Mouse (Mus musculus) brain, adult 2 months (tissue): ENCODE measurements around the gene Anp32b.

Experiments used
- DNase-seq: peaks from one replicate; pipeline ENCODE4 v3.0.0; 2011; ENCODE audit warnings: low read depth, low spot score

The Anp32b gene

DNA sequence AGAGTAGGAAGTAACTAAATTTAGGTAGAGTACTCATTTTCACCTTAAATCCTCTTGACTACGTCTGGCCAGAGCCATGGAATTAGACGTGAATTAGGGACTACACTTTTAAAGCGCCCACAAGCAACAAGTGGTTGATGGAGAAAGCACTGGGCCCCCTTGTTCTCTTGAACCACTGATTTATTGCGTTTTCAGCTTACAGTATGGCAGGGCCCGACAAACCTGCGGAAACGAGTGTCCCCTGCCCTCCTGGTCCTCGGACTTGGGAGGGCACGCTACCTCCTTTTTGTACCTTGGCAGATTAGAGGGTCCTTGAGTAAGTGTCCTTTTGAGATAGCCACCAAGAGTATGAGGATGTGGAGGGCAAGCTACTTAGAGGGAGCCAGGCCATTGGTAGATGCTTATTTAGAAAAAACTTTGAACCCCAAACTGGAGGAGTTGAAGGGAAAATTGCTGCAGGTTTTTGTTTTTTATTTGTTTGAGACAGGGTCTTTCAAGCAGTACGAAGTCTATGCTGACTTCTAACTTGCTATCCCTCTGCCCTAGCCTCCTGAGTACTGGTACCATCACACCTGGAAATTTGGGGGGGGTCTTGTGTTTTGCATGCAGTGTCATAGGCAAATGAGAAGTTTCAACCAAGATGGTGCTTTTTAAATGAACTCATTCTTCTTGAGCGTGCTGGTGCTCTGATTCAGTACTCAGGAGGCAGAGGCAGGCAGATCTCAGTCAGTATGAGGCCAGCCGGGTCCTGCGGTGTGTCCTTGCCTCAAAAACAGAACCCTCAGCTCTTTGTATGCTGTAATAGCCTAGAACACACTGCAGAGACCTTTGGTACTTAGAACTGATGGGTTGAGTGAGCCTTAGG, 2.4 kb downstream of the Anp32b start:
- DNase-seq = no peak

DNA sequence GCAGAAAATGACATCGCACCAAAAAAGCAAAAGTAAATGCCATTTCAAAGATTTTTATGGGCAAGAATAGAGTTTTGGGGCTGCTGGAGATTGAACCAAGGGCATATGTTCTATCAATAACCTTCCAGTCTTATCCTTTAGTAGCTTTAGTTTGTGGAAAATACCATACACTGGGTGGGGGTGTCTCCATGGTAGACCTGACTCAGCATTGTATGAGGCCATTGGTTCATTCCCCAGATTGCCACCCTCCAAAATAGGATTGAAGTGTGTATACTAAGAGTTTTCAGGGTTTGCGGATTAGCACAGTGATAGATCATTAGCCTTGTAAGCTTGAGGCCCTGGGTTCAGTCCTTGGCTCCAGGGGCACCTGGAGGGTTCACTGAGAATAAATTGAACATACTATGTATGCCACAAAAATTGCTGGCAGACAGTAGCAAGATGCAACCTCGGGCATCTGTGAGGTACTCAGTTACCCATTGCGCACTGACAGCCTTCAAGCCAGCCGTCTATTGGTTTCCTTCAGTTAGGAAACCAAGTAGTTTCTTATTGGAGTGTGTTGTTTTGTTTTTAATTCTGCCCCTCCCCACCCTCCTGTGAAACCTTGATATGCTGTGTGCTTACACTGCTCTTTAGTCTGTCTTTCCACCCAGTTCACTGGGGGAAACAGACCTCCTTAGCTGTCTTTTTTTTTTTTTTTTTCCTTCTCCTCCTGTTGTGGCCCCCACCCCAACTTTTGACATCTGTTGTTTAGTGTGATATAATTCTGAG, 3.6 kb downstream of the Anp32b start:
- DNase-seq = no peak

- DNase-seq = no peak
These were observed 6.1 kb downstream of the Anp32b start for GRCm38 (mm10) chr4:46456762-46457161.

GRCm38 (mm10) chr4:46457186-46457585, 6.5 kb downstream of the Anp32b start:
- no peak for DNase-seq

DNA sequence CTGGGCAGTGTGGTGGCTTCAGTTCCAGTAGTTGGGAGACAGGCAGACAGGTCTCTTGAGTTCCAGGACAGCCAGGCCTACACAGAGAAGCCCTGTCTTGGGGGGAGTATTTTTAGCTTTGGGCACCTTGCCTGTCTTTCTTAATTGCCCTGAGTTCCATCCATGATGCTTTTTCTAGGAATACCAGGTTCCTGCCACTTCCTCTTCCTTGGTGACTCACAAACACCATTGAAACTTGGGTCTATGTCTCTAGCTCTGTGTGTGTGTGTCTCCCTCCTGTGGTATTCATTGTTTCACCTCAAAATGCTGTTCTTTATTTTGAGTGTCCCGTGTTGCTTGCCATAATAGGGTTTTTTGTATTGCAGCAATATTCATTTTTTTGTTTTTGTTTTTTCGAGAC, 7.7 kb downstream of the Anp32b start:
- peak; percentile 30 for DNase-seq

DNA sequence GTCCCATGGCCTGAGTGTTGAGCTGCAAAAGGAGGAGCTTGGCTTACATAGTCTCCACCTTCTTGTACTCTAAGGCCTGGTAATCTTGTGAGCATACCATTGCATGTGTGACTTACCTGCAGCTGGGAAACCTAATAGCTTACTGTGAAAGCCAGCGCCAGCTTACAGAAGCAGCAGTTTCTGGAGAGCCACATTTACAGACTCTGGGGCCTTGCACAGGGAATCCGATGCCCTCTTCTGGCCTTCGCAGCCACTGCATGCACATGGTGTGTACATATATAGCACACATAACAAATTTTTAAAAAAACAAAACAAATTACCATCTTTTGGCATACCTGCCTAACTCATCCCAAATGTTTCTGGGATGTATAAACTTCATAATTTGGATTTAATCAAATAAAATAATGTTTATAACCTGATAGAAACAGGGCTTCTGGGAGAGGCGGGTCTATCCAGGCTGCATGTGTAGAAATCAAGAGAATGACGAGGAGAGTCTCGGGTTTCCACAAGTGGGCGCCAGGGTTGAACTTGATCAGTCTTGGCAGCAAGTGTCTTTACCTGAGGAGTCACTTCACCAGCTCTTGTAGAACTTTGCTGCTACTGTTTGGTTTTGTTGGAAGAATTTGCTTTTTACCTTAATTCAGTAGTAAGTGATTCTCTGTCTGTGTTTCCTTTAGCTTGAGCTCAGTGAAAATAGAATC, 12.6 kb downstream of the Anp32b start:
- peak; percentile 44 for DNase-seq

DNA sequence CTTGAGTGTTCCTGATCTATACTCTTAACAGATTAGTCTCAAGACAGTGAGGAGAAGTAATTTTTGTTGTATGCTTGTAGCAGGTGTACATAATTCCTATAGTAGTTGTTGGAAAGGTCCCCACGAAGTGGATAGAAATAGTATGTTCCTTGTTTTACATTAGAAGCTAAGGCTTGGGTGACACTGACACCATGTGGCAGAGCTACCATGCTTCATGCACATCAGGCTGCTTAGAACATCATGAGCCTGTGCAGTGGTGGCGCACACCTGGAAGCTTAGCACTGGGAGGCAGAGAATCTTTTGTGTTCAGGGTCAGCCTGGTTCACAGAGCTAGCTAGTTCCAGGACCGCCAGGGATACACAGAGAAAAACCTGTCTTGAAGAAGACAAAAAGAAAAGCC, 15.0 kb downstream of the Anp32b start:
- DNase-seq = peak; percentile 42

- DNase-seq = no peak
These were observed 24.4 kb downstream of the Anp32b start for GRCm38 (mm10) chr4:46475101-46475500.

GRCm38 (mm10) chr4:46479081-46479480, 28.4 kb downstream of the Anp32b start:
- DNase-seq = no peak

DNA sequence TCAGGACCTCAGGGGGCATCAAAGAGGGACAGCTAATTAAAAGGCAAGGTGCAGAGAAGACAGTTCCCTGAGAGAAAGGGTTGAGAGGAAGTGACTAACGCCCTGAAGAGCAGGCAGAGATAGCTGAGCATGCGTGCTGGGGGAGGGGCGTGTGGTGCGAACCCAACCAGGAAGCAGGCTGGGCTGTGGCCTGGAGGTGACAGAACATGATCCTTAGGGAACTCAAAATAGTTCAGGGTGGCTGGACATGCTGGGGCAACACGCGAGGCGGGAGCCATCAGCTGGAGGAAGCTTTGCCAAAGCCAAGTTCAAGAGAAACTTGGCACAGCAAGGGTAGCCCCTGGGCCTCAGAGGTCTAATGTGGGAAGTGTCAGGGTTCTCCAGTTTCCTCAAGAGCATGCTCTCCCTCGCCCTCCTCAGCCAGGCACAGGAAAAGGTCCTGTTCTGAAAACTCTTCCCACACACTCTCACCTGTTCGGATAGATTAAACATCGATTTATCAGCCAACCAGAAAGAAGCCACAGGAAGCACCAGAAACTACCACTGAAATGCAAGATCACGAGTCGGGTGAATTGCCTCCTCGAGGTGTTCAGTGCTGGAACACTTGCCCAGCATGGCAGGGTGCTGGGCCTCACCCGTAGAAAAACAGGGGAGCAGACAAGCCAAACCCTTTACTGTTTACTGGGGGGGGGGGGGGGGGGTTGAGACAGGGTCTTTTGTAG, 35.2 kb downstream of the Anp32b start:
- DNase-seq = peak; percentile 16

- DNase-seq = no peak
These were observed 36.6 kb downstream of the Anp32b start for GRCm38 (mm10) chr4:46487348-46487747.

DNA sequence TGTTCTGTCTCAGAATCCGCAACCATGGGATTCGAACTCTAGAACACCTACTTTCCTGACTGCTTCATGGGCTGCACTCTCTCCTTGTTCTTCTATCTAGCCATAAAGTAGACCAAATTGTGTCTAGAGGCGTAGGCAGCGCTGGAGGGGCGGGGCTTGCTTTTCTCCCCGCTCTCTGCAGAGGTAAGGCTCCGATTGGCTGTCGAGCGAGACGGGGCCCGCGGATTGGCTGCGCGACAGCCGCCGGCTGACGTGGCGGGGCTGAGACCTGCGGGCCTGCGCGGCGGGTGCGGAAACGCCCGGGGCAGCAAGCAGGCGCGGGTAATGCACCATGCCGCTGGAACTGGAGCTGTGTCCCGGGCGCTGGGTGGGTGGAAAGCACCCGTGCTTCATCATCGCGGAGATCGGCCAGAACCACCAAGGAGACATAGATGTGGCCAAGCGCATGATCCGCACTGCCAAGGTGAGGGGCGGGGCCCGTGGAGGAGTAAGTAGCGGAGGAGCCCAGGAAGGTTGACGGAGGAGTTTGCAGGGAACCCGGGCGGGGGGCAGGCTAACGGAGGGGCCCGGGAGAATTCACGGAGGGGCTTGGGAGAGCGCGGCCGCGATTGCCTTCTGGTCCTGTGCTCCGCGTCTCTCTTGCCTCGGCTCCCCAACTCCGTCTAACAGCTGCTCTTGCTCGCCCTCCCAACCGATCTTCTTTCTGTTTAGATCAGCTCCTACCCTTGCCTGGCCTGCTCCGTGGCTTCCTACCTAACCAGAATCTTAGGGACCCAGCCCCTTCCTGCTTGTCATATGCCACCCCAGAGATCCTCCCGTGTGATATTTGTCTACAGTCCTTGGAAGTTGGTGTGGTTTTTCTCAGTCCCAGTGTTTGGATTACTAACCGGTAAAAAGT, 38.6 kb downstream of the Anp32b start, which contains the start of gene Nans:
Gene Nans, plus strand, starts transcription at position 221 of the 898 bp plus-strand sequence.
- peak; percentile 98 for DNase-seq

GRCm38 (mm10) chr4:46493071-46493470, 42.4 kb downstream of the Anp32b start:
- DNase-seq = no peak

DNA sequence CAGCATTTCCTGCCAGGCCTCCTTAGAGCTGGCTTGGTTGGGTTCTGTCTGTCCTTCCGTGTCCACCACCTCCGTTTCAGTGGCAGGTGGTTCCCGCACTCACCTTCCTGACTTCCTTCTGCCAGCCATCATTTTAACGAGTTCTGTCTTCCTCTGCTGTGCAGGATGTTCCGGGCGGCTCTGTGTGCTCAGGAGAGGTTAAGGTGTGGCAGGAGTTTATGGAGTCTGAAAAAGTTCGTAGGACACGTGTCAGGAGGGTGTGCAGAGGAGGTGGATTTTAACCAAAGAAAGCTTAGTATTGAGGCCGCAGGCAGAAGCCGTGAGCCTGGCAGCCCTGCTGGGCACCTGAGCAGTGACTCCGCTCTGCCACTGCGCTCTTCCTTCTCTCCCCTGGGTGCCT, 44.8 kb downstream of the Anp32b start:
- DNase-seq = no peak

- DNase-seq = peak; percentile 83
These were observed 46.7 kb downstream of the Anp32b start for GRCm38 (mm10) chr4:46497286-46497892.

DNA sequence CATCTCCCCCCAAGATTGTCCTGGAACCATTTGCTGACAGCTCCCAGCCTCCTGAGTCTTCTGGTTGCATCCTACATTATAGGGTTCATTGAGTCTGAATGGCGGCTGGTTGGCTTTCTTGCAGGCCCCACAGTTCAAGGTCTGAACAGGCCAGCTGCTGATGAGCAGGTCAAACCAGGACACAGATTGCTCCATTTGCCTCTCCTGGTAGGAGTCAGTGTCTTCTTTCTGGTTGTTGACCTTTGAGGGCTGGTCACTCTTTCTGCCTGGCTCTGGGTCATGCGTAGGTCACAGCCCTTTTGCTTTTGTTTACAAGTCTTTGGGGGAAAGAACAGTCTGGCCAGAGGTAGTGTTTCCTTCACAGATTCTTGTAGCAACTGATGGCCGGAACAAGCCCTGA, 47.8 kb downstream of the Anp32b start:
- no peak for DNase-seq

- DNase-seq = peak; percentile 58
These were observed 48.3 kb downstream of the Anp32b start for GRCm38 (mm10) chr4:46498976-46499375.

DNA sequence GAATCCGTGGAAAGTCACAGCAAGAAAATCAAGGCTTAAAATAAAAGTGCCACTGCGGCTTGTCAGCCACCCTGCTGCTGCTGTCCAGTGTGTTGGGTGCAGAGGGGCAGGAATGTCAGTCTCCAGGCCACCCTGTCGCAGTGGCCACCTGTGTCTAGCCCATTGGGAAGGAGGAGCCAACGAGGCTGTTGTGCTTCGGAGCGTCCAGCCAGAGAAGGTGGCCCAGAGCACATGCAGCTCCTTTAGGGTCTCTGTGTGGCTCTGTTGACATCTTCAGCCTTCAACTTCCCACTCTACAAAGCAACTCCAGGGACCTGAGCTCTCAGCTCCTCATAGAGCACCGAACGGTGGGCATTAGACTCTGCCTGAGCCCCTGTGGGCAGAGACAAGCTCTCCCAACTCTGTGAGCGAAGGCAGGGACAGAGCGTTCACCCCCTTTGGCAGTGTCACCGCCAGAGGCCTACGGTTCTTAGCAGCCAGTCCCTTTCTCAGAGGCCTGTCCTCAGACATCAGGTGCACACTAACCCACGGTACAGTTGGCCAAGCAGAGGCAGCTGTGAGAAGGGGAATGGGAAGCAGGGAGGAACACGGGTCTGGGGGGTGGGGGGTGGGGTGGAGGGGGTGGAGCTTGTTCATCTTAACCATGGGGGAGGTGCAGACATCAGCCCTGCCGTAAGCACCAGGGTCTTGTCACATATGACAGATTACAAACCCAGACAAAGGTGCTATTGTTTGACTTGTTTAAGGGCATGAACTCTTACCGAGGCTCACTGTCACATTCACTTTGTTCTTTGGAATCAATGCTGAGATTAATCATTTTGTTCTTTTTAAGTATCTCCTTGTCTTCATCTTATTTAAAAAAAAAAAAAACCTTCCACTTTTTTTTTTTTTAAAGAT, 52.2 kb downstream of the Anp32b start:
- no peak for DNase-seq

GRCm38 (mm10) chr4:46503881-46504280, 53.2 kb downstream of the Anp32b start:
- DNase-seq = no peak
